Mouse (Mus musculus) spleen, postnatal 14 days (tissue): ENCODE measurements around the gene Luc7l2.
A peak's percentile ranks its signal among the peaks of the same experiment; 100 is the strongest.

Experiments used
- DNase-seq, 2 experiments: peaks; one replicate each; pipeline ENCODE4 v3.0.0; 2021 to 2022; ENCODE audit warnings: low spot score in 2 of 2

Luc7l2 gene

DNA sequence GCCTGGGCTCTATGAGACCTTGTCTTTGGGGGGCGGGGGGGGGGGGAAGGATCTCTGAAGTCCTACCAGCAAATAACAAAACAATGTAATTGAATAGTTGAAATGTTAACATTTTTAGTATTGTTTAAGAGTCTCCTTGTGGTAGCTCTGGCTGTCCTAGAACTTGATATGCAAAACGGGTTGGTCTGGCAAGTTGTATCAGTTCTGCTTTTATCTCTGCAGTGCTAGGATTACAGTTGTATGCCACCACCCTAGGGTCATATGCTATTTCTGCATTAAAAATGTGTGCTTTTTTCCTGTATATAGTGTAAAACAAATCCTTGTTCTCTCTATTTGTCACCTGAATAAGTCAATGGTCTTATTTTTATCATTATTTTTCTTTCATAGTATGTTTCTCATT, 25.0 kb downstream of the Luc7l2 start:
- DNase-seq, result no peak

DNA sequence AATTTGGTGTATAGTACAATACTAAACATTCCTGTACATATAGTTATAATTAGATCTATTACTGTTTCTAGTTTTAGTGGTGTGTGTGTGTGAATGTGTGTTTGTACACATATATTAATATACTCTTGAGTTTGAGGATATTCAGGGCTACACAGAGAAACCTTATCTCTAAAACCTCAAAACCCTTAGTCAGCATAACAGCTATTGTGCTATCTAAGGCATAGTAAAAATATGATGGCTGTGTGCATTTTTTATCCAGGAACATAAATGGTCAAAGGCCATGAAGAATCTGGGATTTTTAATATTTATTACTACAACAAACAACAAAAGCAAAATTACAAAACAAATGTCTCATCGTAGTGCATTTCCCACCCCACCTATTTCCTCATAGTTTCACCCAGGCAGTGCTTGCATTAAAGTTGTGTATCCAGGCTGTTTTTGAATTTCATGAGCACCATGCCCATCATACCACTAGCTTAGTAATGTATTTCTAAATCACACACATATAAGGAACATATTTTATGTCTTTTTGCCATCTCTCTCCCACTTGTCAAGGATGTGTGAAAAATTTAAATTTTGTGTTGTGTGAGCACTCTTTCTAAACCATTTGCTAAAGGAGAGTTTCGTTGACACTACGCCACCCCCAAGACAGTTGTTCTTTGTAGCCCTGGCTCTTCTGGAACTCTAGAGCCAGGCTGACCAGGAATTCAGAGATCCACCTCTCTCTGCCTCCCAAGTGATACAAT, 29.2 kb downstream of the Luc7l2 start:
- DNase-seq, result no peak

DNA sequence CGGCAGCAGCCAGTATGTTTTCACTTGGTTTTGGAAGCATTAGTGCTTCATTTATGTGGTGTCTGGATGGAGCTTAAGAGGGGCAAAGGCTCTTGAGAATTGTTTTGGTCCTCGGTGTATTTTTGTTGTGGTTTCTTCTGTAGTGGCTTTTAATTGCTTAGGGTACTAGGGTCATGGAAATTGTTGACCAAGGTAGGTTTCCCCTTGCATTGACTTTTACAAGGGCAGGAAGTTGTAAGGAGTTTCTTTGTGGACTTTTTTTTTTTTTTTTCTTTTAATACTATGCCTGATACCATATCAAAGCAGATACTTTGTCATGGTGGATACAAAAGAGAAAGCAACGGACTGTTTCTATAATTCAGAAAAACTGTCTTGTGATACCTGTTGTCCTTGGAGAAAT, 30.6 kb downstream of the Luc7l2 start:
- DNase-seq, result no peak

DNA sequence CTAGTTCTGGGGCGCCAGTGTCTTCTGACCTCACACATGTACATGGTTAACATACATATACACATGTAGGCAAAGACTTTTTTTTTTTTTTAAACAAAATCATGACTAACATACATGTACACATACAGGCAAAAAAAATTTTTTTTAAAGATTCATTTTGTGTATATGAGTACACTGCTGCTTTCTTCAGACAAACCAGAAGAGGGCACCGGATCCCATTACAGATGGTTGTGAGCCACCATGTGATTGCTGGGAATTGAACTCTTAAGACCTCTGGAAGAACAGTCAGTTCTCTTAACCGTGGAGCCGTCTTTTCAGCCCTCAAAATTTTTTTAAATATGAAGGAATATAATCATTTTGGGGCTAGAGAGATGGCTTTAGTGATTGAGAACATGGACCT, 46.3 kb downstream of the Luc7l2 start:
- DNase-seq, result no peak

DNA sequence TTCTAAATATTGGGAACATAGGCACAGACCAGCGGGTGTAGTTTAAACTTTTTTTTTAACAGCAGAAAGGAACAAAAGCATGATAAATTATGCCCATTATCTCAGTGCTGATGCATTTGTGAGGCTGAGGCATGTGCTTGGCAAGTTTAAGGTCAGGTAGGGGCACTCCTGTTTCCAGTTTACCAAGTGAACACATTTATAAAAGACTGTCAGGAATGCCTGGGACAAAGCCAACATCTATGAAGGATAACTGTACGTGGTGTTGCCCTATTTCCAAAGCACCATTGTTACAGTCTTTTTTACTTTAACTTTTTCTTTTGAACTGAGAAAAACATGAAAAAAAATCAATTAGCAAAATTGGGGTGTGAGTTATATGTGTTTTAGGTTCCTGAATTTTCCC, 58.8 kb downstream of the Luc7l2 start:
- DNase-seq, result no peak

DNA sequence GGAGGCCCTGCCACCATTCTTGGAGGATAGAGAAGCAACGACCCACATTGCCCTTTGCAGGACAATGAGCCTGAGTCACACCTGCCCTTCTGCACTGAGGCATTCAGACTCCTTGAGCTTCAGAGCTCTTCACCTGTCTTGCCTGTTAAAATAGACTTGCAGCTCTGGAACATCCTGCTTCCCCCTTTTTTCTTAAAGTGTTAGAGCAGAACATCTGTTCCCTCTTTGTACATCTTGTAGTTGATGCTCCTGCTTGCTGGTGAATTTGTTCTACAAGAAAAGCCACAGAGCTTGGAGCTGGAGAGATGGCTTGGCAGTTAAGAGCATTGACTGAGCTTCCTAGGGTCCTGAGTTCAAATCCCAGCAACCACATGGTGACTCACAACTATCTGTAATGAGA, 71.3 kb downstream of the Luc7l2 start:
- DNase-seq, result no peak

DNA sequence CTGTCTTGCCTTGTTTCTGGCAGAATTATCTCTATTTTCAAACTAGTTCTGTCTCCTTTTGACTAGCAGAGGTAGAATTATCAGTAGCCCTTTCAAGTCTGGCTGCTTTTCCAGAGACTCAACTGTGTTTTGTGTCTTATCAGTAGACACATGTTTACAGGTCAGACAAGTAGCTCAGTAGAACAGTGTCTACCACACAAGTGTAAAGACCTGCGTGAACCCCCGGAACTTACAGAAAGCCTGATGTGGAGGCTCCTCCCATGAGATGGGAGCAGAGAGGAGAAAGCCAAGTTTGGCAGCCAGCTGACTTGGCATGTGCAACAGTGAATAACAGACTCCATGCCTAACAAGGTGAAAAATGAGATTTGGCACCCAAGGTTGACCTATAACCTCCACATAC, 72.3 kb downstream of the Luc7l2 start:
- DNase-seq, result no peak

DNA sequence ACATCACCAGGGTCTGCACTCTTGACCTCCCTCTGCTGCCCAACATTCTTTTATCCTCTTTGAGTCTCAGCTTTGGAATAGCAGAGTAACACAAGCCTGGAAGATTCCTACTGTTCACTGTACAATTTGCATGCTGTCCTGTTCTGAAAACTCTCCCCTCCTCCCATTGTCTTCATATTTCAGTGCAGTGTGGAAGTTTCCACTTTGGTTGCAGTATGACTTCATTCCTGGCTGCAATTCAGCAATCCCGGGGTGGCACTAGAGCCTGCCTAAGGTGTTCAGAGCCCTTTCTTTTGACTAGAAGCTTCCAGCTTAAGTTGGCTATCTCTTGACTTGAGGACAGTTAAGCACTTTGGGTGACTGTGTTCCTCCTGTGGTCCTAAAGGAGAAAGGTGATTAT, 73.3 kb downstream of the Luc7l2 start:
- DNase-seq, result no peak

DNA sequence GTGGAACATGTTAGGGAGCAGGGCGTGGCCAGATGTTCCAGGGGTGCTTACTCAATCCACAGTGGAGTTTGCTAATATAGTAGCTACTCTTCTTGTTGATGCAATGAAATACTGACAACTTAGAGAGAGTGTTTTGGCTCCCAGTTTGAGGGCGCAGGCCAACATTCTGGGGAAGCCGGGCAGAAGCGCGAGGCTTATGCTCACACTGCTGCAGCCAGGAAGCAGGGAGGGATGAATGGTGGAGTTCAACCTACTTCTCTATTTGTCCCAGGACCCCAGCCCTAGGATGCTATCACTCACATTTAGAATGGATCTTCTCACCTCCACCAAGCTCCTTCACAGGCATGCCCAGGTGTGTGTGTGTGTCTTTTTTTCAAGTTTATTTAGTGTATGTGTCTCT, 75.0 kb downstream of the Luc7l2 start:
- no peak for DNase-seq

DNA sequence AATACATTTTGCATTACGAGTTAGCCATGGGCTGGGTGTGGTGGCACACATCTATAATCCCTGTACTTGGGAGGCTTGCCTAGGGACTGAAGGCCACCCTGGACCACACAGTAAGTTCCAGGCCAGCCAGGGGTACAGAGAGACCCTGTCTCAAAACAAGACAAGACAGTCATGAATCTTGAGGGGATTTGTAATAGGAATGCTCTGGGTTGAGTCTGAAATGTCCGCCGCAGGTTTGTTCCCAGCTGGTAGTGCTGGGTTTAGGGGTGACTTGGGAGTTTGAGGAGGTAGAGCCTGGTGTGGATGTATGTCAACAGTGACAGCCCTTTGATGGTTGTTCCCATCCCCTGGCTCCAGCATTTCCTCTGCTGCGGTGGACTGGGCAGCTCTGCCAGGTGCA, 75.9 kb downstream of the Luc7l2 start:
- no peak for DNase-seq

DNA sequence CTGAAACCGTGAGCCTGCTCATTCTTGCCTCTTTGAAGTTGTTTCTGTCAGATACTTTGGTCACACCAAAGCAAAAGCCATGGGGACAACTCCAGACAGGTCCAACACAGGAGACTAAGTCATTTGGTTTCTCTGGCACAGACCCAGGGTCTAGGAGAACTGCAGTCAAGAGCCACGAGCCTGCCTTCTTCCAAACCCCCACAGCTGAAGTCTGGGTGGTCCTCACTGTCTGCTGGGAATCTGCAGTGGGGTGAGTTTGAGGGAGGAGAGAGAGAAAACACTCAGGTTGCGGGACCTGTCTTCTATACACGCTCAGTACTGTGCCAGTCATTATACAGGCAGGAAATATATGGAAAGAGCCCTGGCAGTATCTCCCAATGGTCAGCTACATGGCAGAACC, 76.4 kb downstream of the Luc7l2 start:
- no peak for DNase-seq

DNA sequence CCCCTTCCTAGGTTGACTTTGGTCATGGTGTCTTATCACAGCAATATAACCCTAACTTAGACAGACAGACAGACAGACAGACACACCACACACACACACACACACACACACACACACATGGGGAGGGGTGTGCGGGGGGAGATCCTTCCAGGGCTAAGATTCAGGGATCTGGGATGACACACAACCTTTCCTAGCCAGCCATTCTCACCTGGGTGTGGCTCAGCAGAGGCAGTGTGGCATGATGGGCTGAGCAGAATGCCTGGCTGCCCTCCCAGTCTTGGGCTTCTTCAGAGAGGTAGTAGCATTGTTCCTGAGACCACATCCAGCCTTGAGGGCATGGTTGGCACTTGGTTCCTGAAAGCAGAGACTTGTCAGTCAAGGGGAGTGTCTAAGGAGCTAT, 78.4 kb downstream of the Luc7l2 start:
- DNase-seq, result no peak

DNA sequence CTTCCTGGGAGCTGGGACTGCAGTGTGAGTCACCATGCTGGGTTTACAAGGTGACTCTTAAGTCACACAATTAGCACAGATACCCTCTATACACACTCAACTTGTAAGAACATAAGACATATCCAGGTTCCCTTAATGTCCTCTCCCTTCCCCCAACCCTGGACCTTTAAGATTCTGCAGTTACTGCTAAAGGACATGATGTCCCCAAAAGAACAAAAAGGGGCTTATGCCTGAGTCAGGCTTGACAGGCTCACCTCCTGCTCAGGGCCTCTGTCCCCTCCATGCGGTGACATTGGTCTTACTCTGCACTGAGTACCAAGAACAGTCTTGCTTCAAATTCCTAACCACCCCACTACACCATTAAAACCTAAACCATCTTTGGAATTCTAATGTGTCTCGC, 81.7 kb downstream of the Luc7l2 start:
- DNase-seq, result no peak

DNA sequence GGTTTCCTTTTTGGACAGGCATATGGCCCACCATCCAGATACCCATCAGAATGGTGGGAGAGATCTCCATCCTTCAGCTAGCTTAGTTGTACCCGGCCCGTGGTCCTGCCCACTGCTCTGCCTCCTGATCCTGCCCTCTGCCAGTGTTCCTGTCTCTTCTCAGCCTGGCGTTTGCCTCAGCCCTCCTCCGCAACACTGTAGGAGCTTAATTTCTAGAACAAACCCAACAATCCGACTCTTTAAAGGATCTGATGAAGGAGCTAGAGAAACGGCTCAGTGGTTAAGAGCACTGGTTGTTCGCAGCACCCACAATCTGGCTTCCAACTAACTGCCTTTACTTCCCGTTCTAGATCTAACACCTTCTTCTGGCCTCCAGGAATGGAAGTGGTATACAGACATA, 83.3 kb downstream of the Luc7l2 start:
- no peak for DNase-seq

DNA sequence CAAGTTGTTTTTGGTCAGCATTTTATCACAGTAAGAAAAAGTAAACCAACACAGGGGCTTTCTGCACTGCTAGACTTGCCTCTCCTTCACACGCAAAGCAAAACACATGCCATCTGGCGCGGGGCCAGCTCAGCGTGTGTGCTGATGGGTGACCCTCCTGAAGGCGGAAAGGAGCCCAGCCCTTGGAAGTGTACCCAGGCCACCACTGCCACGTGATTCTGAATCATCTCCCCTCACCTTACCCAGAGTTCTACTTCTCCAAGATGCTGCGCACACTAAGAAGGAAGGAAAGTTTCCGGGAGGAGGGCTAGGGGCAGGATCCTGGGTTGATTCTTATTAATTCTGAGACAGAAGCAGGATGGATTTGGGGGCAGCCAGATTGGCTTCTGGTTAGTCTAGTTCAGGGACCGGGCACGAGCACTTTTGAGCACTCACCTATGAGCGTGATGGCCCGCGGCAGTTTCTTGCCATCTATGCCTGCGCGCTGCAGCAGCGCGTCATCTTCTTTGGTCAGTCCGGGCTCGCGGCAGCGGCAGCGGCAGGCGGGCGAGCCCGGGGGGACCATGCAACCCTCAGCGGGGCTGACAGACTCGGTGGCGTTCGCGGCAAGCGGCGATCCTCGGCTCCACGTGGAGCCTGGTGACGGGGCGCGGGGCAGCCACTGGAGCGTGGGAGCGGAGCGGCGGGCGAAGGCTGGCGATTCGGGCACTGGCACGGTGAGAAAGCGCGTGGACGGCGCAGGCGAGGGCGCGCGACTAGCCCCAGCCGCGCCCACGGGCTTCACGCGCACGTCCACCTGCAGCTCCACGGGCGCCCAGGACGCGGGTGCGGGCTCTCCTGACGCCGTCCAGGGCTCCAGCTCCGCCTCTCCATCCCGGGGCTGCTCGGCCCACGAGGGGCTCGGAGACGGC, 85.1 kb downstream of the Luc7l2 start:
- DNase-seq, result peak in 1 of 2 experiments; percentile 13

DNA sequence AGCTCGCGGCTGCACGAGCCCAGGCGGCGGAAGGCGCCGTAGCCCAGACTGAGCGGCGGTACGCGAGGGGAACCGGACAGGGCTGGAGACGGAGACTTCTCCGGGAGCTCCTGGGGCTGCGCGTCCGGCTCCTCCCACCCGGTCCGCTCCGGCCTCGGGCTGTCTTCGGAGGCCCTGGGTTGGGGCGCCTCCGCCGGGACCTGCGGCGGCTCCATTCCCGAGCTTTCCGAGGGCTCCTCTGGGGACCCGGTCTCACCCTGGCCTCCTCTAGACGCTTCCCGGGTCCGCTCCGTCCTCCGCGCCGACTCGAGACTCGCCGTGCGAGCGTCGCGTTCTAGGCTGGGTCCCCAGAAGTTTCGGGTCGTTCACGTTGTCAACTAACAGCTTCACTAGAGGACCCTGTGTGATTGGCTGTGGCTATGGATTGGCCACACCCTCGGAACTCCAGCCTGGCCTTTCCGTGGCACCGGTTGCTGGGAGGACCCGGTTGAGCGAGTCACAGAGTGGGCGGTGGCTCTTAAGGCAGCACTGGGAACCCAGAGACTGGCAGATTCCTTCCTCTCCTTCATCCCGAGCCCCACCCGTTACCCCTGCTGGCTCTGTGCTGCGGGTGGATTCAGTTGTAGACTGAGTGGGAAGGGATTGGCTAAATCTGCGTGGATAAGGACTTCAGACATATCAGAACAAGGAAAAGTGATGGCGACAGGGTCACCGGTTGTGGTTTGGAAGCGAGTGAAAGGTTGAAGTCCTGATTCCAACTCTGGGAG, 85.9 kb downstream of the Luc7l2 start, which contains the start of gene Klrg2:
Gene Klrg2, minus strand, starts transcription at position 391 of the 767 bp plus-strand sequence.
- peak in 1 of 2 experiments; percentile 7 for DNase-seq

DNA sequence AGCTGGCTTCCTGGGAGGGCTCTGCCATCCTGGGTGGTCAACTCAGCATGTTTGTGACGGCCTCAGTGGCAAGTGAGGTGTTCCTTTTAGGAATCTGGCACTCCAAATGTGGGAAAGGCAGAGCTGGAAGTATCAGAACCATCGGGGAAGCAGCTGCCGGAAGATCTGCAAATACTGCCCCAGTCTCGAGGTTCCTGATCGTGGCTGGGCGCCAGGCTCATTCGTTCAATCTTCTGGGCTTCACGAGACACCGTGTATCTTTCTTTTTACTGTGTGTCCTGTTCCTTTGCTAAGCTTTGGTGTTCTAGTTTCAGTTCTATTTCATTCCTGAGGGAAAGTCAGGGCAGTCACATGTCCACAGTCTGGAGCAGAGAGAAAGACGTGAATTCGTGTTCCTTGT, 89.3 kb downstream of the Luc7l2 start:
- DNase-seq, result no peak

DNA sequence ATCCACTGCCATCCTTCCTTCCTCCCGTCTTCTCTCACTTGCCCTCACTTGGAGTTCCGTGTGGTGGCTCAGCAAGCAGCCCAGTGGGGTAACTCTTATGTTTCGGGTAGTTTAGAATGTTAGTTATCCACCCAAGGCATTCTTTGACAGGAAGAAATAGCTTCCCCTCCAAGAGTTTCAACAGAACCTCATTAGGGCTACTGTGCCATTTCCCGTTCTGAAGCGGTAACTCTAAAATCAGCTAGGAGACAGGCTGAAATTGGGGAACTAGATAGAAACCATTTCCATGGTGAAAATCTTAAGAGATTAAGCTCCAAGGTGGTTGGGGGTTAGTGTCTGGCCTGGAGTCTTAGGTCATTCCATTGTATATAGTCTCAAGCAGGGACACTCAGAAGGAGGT, 90.1 kb downstream of the Luc7l2 start:
- DNase-seq, result no peak

DNA sequence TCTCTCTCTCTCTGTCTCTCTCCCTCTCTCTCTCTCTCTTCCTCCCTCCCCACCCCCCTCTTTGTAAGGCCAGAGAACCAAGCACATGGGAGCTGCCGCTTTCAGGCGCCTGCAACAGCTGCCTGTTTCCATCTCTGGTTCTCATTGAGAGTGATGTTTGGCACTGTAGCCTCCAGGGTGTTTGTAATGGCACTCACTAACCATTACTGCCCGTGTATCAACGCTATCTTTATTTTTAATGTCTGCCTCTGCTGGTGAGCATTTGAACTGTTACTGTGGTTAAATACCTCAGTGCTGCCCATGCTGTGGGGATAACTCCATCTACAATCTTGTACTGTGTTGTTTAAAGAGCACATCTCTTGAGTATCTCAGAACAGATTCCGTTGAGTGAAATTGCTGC, 90.5 kb downstream of the Luc7l2 start:
- no peak for DNase-seq

DNA sequence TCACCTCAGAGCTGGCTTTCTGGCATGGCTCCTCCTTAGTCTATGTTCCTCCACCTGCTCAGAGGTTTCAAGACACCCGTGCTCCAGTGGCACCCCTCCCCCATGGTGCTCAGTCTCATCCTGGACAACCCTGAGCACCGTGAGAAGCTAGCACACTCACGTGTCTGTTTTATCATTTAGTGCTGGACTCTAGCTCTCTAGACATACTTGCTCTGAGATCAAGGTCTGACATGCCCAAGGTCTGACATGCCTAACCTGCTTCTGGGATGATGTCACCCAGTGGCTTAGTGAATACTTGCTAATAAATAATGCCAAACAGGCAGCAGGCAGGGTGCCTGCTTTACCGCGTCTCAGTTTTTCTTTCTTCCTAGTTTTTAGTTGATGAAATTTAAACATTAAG, 91.5 kb downstream of the Luc7l2 start:
- no peak for DNase-seq

DNA sequence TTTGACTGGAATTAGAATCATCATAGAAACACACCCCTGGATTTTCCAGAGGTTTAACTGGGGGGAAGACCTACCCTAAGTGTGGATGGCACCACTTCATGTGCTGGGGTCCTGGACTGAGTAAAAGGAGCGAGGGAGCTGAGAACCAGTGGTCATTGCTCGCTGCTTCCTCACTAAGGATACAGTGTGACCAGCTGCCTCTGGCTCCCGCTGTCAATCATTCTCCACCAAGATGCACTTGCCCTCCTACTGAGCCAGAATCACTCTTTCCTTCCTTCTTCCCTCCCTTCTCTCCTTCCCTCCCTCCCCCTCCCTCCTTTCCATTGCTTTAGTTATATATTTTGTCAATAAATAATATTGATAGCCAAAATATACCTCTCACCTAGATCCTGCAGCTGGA, 91.9 kb downstream of the Luc7l2 start:
- DNase-seq, result no peak

DNA sequence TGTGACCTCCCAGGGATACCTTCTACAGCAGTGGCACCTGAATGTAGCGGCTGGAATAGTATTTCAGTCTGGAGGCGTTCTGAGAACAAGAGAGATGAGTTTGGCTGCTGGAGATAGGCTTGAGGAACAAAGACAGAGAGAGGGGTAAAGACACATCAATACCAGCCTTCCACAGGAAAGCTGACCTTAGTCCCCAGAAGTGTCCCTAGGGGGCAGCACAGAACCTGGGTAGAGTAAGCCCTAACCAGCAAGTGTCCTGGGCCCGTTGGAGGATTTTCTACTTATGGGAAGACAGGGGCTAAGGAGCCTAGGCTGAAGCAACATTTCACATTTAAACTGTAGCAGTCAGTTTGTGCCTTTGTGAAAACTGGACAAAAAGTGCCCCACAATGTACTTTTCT, 98.4 kb downstream of the Luc7l2 start:
- no peak for DNase-seq
